Mouse (Mus musculus) ES-Bruce4 (cell line): ENCODE measurements around the gene Sphk2. TPM values are rescaled to one million over a fixed set of nuclear protein-coding genes. Genes with fewer than 3 reads are reported as not detected.
A peak's percentile ranks its signal among the peaks of the same experiment; 100 is the strongest.

Experiments
- H3K27ac ChIP-seq: 2 replicates; pipeline ENCODE4 v1.5.1; 2012; ENCODE audit warnings: low read length, inconsistent platforms; ENCODE audit not compliant: insufficient read depth
- H3K27me3 ChIP-seq: 2 replicates; pipeline ENCODE4 v1.6.1; 2012; ENCODE audit warnings: mild to moderate bottlenecking, low read length, inconsistent platforms; ENCODE audit not compliant: control insufficient read depth, poor library complexity, insufficient read depth, severe bottlenecking
- H3K36me3 ChIP-seq: 2 replicates; pipeline ENCODE4 v1.6.1; 2012; ENCODE audit warnings: inconsistent platforms, mild to moderate bottlenecking, low read length, moderate library complexity; ENCODE audit not compliant: control insufficient read depth, poor library complexity, insufficient read depth, severe bottlenecking
- H3K4me1 ChIP-seq: one replicate; pipeline ENCODE4 v1.8.1; 2011; ENCODE audit warnings: low read length; ENCODE audit not compliant: control insufficient read depth, insufficient read depth
- H3K4me3 ChIP-seq: 2 replicates; pipeline ENCODE4 v1.5.1; 2011; ENCODE audit warnings: low read depth, mild to moderate bottlenecking, low read length
- H3K9ac ChIP-seq: 2 replicates; pipeline ENCODE4 v1.6.1; 2012; ENCODE audit warnings: low read depth, mild to moderate bottlenecking, inconsistent platforms; ENCODE audit not compliant: poor library complexity, severe bottlenecking
- H3K9me3 ChIP-seq: replicated peaks from 2 replicates; pipeline ENCODE4 v1.6.1; 2012; ENCODE audit warnings: mild to moderate bottlenecking, low read length, inconsistent platforms; ENCODE audit not compliant: control insufficient read depth, poor library complexity, insufficient read depth, severe bottlenecking
- CTCF ChIP-seq: IDR thresholded peaks from one replicate; pipeline ENCODE4 v1.8.1; 2011; ENCODE audit warnings: low read depth, low read length
- EP300 ChIP-seq: IDR thresholded peaks from 2 replicates; pipeline ENCODE4 v1.6.1; 2011; ENCODE audit warnings: low read depth, low read length; ENCODE audit not compliant: insufficient read depth
- POLR2A ChIP-seq: IDR thresholded peaks from one replicate; pipeline ENCODE4 v1.8.1; 2011; ENCODE audit warnings: low read length; ENCODE audit not compliant: insufficient read depth
- polyA plus RNA-seq: library from polyadenylated mRNA; stranded (reverse); fragments of >200 nt; gene quantifications from 2 replicates; pipeline ENCODE4 v1.2.4, GENCODE M21; 2011; ENCODE audit warnings: low read depth; ENCODE audit not compliant: missing spikeins, insufficient read depth, insufficient read length

Gene Sphk2
- polyA plus RNA-seq, 1 experiment = 10.4 TPM

DNA sequence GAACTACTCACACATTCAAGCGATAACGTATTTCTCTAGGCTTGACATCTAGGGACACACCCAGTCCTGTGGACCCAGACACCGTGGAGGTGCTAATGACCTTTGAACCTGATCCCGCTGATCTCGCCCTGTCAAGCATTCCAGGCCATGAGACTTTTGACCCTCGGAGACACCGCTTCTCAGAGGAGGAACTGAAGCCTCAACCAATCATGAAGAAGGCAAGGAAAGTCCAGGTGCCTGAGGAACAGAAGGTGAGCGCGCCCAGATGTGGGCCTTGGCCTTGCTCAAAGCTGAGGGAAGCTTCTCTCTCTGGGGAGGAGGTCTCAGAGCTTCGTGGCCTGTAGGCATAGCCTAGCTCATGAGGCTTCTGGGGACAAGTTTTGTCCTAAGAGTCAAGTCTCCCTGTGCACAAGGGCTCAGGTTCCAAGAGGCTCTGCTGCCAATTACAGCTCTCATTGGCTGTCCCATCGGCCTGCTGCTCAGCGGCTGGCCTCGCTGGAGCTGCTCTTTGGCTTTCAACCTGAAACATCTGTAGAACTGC is 9.5 kb downstream of the Sphk2 start:
- Histone ChIP-seq H3K9ac (peak overlapping the region; percentile 86), H3K9me3 (no peaks in the 10 kb centered on the region), H3K36me3 (peaks cover 5% of the 10 kb centered on the region; the same call in 1 of the 2 replicates), H3K4me3 (no peak overlapping the region), H3K27ac (peak overlapping the region; percentile 68; the same call in 1 of the 2 replicates), H3K4me1 (peaks cover 10% of the 10 kb centered on the region), H3K27me3 (no peaks in the 10 kb centered on the region)
- no peak for TF ChIP-seq POLR2A
- no peak for TF ChIP-seq EP300
- no peak for TF ChIP-seq CTCF

DNA sequence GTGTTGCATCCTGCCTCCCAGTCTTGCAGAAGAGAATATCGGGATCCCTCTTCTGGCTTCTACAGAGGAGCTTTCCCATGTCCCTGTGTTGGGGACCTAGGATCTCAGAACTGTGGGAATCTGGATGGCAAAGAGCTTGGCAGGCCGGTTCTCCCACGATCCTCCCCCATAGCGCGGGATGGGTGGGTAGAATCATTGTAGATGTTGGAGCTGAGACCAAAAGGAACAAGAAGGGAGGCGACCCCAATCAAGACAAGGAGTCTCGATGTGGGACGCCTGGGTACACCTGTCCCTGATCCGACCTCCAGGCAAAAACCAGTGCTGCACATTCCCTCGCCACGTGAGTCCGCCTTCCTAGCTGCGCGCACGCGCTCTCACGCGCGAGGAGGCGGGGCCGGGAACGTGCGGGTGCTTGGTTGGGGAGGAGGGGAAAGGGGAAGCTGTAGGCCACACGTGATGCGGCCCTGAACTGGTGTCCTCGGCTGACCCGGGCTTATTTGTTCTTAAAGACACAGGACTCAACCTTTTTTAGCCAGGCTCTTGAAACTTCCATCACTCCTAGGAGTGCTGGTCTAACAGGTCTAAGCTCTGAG is 10.3 kb downstream of the Sphk2 start:
- H3K4me1 ChIP-seq = peaks cover 10% of the 10 kb centered on the region
- no peaks in the 10 kb centered on the region for H3K27me3 ChIP-seq
- no peaks in the 10 kb centered on the region for H3K9me3 ChIP-seq
- TF ChIP-seq CTCF (no peak), EP300 (peak; percentile 82; the same call in 1 of the 2 replicates), POLR2A (peak; percentile 75)
- peak overlapping the region; percentile 86 for H3K9ac ChIP-seq
- H3K4me3 ChIP-seq = peak overlapping the region; percentile 60
- peak overlapping the region; percentile 78 for H3K27ac ChIP-seq
- H3K36me3 ChIP-seq = no peaks in the 10 kb centered on the region

DNA sequence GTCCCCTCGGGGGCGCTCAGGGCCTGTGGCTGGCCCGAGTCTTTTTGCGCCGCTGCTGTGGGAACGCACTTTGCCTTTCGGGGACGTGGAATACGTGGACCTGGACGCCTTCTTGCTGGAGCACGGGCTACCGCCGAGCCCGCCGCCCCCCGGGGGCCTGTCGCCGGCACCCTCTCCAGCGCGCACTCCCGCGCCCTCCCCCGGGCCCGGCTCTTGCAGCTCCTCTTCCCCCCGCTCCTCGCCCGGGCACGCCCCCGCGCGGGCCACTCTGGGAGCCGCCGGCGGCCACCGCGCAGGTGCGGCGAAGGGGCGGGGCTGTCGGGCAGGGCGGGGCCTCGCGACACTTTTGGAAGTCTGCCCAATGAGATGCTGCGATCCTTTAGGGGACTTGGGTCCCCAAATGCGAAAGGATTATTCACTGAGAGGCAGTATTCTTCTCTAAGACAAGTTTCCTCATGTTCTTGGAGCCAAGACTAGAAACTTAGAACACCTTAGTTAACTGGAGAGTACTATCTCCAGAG is 11.0 kb downstream of the Sphk2 start:
- Histone ChIP-seq H3K36me3 (no peaks in the 10 kb centered on the region), H3K4me3 (peak overlapping the region; percentile 89), H3K9ac (peak overlapping the region; percentile 86), H3K9me3 (no peaks in the 10 kb centered on the region), H3K4me1 (peaks cover 10% of the 10 kb centered on the region), H3K27me3 (no peaks in the 10 kb centered on the region), H3K27ac (peak overlapping the region; percentile 78)
- TF ChIP-seq EP300 (no peak), CTCF (no peak), POLR2A (no peak)

DNA sequence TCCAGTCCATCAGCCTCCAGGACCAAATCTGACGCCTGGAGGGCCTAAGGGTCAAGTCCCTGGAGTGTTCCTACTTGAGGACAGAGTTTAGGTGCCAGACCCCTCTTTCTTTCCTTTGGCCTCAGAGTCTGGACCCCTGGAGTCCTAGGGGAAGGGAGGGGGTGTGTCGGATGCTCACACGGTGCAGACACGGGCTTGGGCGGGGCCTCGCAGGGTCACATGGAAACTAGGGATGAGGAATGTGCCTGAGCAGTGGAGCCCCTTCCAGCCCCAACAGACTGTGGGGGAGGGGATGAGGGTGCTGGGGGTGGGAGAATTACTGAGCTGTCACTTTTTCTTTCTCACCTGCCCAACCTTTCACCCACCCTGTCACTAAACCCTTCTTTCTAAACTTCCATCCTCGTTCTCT is 11.9 kb downstream of the Sphk2 start:
- TF ChIP-seq EP300 = peak; percentile 76
- no peak for TF ChIP-seq POLR2A
- TF ChIP-seq CTCF = no peak
- Histone ChIP-seq H3K9ac (peak overlapping the region; percentile 86), H3K4me3 (peak overlapping the region; percentile 89), H3K27me3 (no peaks in the 10 kb centered on the region), H3K9me3 (no peaks in the 10 kb centered on the region), H3K27ac (no peak overlapping the region), H3K36me3 (no peaks in the 10 kb centered on the region), H3K4me1 (peaks cover 10% of the 10 kb centered on the region)

DNA sequence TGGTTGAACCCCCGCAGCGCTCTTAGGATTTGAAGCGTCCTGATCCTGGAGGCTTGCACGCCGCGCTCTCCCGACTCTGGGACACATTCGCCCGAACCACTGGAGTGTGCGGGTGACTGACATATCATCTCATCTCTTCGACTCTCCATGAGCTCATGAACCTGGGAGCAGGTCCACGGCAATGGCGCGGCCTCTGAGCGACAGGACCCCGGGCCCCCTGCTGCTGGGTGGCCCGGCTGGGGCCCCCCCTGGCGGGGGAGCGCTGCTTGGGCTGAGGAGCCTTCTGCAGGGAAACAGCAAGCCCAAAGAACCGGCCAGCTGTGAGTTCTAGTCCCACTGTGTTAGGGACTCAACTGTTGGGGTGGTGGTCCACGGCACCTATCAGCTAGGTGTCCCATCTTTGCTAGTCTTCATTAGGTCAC is 12.3 kb downstream of the Sphk2 start:
- no peak overlapping the region for H3K27ac ChIP-seq
- H3K27me3 ChIP-seq = no peaks in the 10 kb centered on the region
- H3K9me3 ChIP-seq = no peaks in the 10 kb centered on the region
- peak overlapping the region; percentile 34 for H3K9ac ChIP-seq
- peak overlapping the region; percentile 66 for H3K4me3 ChIP-seq
- no peak for TF ChIP-seq POLR2A
- no peak for TF ChIP-seq EP300
- TF ChIP-seq CTCF = no peak
- H3K36me3 ChIP-seq = no peaks in the 10 kb centered on the region
- peaks cover 10% of the 10 kb centered on the region for H3K4me1 ChIP-seq

DNA sequence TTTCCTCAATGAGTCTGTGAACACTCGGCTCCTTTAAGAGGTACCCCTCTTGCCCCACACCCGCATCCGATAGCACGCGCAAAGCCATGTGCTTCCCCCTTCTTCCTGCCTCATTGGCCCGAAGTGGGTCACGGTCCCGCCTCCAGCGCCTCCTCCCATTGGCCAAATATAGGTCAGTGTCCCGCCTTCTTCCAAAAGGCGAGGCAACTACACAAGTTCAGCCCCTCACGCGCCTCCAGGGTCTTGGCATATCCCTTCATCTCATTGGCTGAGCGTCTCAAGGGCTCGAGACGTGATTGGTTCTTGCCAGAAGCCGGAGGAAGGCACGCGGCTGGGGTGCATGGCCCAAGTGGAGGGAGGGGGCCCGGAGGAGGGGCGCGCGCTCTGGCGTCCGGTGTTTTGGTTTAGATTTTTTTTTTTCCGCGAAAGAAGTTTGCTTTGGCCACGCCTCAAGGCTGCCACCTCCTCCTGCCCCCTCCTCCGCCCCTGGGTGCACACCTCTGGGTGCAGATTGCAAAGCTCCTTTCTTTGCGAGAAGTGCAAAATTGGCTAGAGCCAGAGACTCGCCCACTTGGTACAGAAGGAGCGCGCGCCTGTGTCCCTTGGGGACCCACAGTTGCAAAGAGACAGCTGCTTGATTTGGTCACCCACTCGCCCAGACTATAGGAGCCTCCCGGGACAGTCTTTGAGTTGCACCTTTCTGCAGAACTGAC is 12.9 kb downstream of the Sphk2 start, which contains the start of gene Dbp:
Gene Dbp, plus strand, starts transcription at position 359 of the 713 bp plus-strand sequence.
- Histone ChIP-seq H3K27me3 (peaks cover under 1% of the 10 kb centered on the region; the same call in 1 of the 2 replicates), H3K27ac (no peak within 1 kb of the TSS), H3K4me1 (peaks cover 10% of the 10 kb centered on the region), H3K9ac (peak within 1 kb of the TSS; percentile 86), H3K9me3 (no peaks in the 10 kb centered on the region), H3K4me3 (peak within 1 kb of the TSS; percentile 66), H3K36me3 (no peaks in the 10 kb centered on the region)
- no peak for TF ChIP-seq CTCF
- TF ChIP-seq POLR2A = no peak
